Mouse (Mus musculus): ENCODE results near the gene Znhit3.
A peak's percentile ranks its signal among the peaks of the same experiment; 100 is the strongest.

The Znhit3 gene

DNA sequence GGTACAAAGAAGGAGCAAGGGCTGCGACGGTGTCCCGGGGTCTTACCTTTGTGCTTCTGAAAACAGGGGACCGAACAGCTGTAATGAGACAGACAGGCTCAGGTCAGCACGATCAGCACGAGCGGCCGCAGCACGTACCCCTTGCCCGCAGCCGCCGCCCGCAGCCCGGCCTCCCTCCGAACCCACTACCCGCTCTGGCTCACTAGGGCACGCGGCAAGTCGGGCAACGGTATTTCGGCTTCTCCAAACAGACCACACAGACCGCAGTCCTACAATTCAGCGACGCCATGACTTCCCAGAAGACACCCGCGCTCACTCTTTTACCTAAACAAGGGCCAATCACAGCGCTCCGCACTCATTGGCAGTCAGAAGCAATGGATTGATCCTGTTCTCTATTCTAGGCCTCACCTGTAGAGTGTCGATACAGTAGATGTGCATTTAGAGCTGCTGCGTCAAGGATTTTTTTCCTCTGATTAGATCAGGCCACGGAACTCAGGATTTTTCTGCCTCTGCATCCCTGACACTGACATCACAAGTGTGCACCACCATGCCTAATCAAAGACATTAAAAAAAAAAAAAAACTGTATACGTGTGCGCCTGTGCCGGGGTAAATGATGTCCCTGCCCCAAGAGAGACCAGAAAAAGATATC, at the start of gene Znhit3:
Gene Znhit3 (minus strand): TSS at position 314 of the 650 bp plus-strand sequence.
- DNase-seq (ENCODE audit: low spot score in 2 of 2) = peak; percentile 72 to 79

DNA sequence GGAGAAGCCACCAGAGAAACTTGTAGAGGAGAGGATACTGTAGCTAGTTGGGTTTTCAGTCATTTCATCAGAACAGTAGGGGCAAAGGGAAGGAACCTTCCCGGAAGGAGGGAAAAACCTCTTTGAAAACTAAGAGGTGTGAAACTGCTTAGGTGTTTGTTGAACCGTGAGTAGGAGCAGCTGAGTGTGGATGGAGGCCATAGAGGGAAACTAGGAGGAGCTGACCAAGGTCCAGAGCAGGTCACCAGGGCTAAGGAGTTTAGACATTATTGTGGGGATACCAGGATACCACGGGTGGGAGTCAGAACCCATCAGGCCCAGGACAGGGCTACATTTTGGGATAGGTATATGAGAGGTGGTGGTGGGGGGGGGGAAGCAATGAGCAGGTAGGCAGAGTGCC, 47.4 kb upstream of the Znhit3 start:
- DNase-seq (ENCODE audit: low spot score in 2 of 2) = no peak

DNA sequence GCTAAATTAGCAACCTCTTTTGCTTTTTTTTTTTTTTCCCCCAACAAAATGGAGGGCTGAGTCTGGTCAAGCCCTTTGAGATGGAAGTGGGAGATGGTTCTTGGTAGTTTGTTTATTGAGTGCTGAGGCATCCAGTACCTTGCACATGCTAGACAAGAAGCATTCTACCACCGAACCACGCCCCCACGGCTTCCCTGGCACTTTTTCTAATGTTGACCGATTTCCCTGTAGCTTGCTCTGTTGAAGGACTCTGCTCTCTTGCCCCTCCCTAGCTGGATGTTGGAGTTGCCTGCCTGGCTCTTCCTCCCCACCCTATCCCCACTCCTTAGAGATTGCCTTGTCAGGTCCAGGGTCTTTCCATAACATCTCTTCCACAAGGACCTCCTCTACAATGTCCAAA, 46.4 kb upstream of the Znhit3 start:
- DNase-seq (ENCODE audit: low spot score in 2 of 2) = no peak

DNA sequence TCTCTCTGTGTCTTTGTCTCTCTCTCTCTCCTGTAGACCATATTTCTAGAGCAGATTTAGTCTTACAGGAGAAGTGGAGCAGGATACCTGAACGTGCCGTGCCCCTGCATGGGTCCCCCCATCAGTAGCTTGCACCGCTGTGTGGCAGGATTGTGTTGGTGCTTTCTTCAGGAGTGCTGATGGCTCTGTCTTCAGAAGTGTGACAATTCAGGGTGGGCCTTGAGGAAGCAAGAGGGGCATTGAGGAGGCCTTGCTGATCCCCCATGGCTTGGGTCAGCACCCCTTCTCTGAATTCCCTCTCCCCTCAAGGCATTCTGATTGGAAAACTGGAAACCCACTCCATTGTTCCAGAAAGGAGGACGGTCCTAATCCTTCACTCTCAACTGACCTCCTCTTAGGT, 45.4 kb upstream of the Znhit3 start:
- DNase-seq (ENCODE audit: low spot score in 2 of 2) = no peak

DNA sequence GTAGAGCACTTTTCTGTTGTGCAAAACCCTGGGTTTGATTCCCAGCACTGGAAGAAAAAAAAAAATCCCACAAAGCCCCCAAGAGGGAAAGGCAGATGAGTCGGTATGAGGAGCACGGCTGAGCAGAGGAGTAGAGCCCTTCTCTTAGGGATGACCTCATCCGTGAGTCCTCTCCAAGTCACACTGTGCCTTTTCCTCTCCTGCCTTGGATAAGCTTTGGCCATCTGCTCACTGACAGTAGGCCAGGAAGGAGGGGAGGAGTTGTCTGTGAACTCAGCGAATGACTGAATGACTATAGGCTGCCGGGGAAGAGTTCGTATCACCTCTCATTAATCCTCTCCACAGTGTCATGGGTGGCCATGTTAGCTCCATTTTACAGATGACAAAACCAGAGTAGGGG, 44.6 kb upstream of the Znhit3 start:
- no peak for DNase-seq (ENCODE audit: low spot score in 2 of 2)

DNA sequence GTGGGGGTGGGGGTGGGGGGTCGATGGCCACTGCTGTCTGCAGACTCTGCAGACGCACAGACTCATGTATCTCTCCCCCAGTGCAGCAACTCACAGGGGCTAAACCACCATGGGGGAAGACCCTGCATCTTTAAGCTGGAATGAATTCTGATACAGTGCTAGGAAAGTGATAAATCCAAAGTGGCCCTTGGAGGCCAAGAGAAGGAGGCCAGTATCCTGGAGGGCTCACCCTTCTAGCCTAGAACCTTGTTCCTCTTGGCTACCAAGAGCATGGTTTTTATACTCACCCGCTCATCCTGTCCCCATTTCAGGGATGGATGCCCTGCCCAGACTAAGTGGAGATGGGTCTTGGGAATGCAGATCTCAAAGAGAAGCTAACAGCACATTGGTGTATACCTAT, 44.1 kb upstream of the Znhit3 start:
- DNase-seq (ENCODE audit: low spot score in 2 of 2) = no peak

DNA sequence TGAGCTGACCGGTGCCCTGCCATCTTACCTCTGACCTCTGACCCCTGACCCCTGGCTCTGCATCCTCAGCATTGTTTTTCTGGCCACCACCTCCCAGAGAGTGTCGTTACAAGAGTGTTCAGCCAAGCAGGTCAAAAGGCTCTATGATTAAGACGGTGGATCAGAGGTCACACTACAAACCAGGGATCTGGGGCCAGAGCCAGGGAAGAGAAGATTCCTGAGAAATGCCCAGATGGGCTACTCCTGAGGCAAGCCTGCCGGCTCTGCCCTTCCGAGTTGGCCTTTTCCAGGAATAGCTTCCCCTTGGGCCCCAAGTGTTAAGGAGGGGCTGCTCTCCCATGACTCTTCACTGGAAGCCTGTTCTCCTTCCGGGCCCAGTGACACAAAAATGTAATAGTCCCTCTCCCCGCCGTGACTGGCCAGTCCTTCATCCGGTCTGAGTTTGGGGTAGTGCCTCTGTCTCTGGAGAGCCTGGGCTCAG, 43.6 kb upstream of the Znhit3 start:
- peak in 1 of 2 experiments; percentile 45 for DNase-seq (ENCODE audit: low spot score in 2 of 2)

DNA sequence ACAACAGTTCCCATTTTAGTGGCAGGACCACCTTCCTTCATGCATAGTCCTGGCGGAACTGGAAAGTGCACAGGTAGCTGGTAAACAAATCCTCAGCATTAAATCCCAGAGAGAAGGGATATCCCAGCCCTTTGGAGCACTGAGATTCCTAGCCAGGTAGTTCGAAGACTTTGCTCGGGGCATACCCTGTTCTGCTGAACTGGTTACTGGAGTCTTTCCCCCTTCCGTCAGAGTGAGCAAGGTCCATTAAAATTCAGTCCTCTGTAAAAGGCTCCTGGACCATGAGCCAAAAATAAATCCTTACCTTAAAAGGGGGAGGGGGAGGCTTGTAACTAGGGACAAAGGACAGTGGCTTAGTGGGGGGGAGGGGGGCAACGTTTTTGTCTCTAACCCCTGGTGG, 43.0 kb upstream of the Znhit3 start:
- DNase-seq (ENCODE audit: low spot score in 2 of 2) = no peak

DNA sequence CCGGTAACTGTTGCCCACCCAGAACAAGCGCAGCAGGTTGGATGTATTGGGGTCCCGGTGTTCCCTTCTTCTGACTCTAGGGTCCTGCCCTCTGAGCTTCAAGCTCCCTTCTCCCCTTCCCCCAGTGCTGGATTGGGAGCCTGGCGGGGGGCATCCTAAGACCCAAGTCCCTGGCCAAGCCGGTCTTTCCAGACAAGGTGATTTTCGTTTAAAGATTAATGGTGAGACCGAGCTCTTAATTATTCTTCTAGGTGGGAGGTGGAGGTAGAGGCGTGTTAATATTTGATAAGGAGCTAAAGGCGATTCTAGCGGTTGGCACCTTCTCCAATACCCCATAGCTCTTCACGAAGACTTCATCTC, 42.1 kb upstream of the Znhit3 start:
- no peak for DNase-seq (ENCODE audit: low spot score in 2 of 2)

DNA sequence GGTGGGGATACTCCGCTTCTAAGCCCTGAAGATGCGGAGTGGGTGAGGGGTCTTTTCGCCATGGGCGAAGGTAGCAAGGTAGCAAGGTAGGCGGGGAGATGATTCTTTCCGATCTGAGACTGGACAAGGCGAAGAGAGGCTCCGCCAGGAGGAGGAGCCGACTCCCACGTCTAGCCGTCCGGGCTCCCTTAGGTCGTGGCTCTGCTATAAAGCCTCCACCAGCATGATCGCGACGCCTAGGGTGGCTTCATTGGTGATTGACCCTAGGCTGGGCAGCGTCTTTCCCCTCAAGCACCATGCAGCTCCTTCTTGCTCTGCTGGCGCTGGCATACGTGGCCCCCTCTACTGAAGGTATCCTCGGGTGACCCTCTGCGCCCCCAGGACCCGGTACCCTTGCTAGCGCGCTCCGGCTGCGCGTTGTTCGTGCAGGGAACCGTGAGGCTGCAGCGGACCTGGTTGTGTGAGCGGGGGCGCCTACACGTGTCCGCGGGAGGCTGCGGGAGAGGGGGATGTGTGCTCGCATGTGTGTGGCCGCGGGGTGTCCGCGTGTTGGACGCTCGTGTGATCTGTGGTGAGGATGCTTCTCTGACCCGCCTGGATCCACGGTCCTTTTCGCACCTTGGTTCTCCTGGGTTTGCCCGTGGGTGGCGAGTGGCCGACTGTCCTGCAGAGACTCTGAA, 41.6 kb upstream of the Znhit3 start, which contains the start of gene Car4:
Gene Car4 (plus strand): TSS at position 196 of the 680 bp plus-strand sequence.
- DNase-seq (ENCODE audit: low spot score in 2 of 2) = no peak

DNA sequence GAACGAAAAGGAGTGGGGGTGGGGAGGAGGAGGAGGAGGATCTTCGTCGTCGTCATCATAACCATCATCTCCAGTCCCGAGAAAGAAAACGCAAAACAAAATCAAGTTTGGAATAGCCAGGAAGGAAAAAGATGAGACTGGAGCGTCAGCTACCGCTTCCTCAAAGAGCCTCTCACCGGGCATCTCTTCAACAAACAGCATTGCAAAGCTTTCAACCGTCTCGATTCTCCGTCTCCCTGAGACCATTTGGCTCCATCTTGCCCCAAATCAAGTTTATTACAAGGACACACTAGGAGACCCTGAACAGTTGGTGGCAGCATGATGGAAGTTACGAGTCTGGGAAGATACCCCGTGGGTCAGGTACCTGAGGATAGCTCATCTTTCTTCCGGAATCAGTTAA, 41.0 kb upstream of the Znhit3 start:
- DNase-seq (ENCODE audit: low spot score in 2 of 2) = no peak

DNA sequence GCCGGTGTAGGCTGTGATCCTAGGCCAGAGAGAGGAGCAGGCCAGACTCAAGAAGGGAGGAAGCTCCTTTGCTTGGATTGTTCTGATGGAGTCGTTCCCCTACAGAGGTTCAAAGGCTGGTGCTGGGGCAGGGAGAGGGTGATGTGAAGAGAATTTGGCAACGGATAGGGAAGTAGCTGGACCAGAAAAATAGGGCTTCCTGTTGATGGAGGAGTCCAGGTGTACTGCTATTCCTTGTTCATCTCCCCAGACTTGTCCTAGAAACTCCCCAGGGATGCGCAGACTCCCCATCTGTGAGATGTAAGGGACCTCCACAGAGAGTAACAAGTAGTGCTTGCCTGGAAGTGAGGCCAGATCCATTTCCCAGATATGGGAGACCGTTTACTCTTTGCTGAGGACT, 40.2 kb upstream of the Znhit3 start:
- no peak for DNase-seq (ENCODE audit: low spot score in 2 of 2)

DNA sequence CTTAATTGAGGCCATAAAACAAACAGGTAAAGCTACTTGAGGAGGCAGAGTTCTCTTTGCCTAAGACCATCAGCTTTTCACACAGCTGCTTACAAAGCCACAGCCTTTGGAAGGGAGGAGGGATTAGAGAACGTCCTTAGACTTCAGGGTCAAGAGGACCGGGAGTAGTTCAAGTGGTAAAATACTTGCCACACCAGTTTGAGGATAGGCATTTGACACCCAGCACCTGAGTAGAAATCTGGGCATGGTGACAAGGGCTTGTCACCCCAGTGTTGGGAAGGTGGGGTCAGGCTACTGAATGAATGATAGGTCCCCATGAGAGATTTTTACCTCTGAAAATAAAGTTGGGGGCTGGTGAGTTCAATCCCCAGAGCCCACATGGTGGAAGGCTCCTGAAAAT, 36.4 kb upstream of the Znhit3 start:
- no peak for DNase-seq (ENCODE audit: low spot score in 2 of 2)

DNA sequence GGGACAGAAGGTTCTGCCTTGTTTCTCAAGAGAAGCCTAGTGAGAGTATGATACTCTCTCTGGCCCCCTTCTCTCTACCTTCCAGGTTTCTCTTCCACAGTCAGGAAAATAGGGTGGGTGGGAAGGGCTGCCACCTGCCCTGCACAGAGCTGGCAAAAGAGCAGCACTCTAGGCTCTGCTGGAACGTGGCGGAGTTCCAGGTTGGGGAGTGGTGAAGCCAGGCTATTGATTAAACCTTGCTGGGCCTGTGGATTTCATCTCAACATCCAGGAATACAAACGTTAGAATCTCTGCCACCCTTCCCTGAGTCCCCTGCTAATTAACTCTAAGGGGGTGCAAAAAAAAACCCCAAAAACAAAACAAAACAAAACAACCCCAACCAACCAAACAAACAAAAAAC, 32.4 kb upstream of the Znhit3 start:
- DNase-seq (ENCODE audit: low spot score in 2 of 2) = no peak

DNA sequence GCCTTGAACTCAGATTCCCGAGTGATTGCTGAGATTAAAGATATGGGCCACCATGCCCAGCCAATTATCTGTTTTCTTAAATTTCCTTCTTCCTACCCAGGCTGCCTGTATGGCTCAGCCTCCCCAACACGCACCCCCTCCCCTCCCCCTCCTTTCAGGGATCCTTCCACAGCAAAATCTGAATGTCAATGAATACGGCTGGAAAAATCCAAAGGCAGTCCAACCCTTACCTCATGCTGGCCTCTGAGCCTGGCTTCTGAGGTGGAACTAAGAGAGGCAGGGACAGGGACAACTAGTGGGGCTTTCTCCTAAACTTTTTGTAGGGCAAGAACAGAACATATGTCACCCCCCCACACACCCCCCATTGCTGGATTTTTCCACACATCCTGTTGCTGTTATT, 31.9 kb upstream of the Znhit3 start:
- no peak for DNase-seq (ENCODE audit: low spot score in 2 of 2)

DNA sequence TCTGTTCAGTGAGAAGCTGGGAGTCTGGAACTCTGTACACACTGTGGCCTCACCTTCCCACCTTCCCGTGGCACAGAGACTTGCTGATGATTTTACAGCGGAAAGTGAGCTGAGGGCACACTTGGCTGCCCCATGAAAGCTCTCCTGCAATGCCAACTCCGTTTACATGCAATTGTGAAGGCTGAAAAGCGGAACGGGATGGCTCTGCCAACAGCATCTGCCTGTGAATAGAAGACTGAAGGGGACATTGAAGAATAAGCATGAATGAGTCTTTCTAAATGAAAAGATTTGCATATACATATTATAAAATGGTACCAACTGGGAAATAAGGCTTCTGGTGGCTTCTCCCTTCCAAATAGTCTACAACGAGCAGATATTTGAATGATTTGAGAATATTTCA, 31.0 kb upstream of the Znhit3 start:
- no peak for DNase-seq (ENCODE audit: low spot score in 2 of 2)

DNA sequence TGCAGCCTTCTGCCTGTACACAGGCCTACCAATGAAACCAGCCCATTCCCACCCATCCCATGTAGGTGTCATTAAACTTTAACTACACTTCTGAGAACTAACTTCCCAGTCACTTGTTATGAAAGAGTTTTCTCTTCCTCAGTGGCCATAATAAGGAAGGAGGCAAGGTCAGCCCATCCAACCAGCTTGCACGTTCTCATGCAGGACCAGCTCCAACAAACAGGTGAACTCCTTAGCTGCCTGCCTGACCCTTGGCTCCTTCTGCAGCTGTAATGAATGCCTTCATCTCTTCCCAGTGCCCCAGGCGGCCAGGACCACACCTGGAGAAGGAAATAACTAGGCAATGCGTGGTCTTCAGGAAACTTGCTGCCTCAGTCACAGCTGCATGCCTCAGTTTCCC, 29.7 kb upstream of the Znhit3 start:
- DNase-seq (ENCODE audit: low spot score in 2 of 2) = no peak

DNA sequence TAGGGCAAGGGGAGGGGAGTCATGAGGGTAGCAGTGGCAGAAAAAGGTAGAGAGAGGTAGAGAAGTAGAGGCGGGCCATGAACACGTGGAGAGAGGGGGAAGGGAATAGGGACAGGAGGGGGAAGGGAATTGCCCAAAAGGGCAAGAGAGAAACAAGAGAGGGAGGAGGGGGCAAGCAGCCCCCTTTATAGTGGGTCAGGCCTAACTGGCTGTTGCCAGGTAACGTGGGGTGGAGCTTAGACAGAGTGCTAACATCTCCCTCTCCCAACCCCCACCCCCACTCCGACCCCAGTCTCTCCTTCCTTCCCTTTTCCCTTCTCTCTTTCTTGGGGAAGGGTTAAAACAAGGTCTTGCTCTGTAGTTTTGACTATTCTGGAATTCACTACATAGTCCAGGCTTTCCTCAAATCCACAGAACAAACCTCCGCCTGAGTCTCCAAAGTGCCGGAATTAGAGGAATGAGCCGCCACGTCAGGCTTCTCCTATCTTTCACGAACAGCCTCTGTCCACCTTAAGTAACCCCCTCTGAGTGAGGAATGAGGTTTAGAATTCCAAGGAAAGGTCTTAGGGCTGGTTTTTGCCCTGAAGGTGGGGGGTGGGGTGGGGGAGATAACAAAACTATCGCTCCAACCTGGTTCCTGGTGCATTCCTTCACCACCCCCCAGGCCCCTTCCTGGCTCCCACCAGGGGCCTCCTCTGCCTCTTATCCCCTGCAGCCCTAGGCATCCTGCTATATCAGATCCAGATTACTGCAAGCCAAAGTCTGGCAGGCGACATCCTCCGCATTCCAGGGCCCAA, 28.7 kb upstream of the Znhit3 start:
- DNase-seq (ENCODE audit: low spot score in 2 of 2) = peak in 1 of 2 experiments; percentile 8

DNA sequence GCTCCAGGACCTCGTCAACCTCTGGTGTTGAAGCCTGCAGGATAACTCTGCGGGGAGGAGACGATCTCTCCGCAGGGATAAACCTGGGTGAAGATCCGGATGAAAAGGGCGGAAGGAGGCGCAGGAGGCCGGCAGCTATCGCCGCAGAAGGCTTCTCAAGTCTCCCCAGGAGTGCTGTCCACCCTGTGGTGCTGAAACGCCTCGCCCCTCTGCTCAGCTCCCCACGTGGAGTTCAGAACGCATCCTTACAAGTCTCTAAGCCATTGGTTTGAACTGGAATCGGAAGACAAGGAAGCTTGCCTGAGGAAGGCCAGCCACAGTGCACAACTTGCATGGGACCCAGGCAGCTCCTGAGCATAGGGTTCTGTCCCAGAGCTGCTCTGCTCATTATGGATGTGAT, 27.8 kb upstream of the Znhit3 start:
- peak; percentile 20 to 30 for DNase-seq (ENCODE audit: low spot score in 2 of 2)

DNA sequence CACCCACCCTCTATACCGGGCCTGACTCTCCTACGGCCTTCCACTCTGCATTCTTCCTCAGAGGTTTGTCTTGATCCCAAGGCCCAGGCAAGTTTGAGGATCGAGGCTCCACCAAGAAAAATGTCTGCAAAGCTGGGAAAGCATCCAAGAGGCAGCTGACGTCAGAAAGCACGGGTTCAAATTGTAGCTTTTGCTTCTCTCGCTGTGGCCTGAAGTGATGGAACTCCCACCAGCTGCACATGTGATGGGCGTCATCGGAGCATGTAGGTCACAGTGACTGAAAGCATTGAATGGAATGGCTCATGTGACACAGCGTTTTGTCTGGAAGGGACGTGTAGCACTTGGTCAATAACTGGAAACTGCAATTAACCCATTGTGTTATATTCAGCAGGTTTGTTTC, 24.0 kb upstream of the Znhit3 start:
- no peak for DNase-seq (ENCODE audit: low spot score in 2 of 2)

DNA sequence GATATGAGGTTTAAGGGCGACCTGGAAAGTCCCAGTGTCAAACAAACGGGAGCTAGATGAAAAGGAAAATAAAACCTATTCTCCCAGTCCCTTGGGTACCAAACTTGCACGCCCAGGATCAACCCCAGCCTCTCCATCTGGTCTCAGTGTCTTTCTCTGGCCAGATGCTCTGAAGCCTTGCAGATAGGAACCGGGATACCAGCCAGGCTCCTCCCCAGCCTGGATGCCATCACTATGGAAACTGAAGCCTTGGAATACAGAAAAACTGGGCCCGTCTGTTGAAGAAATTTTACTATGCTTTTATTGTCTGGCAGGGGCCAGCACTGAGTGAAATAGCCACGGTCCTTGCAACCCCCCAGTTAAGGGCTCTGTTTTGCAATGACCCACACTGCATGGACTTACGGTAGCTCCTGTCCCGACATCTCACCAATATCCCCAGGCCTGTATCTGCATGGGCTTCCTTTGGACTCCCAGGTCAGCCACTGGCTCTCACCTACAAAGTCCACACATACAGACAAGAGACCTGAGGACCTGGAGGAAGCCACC, 23.4 kb upstream of the Znhit3 start:
- DNase-seq (ENCODE audit: low spot score in 2 of 2) = no peak

DNA sequence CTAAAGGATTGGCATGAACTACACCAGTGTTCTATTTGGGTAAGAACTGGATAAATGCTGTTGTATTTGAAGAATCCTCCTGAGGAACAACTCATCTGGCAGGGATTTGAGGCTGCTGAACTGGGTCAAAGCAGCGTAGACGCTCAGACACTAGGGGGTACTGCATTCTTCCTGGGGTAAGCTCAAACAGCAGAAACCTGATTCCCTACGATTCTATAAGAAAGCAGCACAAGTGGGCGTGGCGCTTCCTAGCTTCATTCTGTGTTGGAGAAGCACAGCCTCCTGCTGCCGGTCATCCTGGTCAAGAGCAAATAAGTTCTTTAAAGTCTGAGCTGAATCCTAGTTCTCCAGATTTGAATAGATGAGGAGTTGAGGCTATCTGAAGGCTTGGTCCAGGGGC, 16.1 kb upstream of the Znhit3 start:
- no peak for DNase-seq (ENCODE audit: low spot score in 2 of 2)

DNA sequence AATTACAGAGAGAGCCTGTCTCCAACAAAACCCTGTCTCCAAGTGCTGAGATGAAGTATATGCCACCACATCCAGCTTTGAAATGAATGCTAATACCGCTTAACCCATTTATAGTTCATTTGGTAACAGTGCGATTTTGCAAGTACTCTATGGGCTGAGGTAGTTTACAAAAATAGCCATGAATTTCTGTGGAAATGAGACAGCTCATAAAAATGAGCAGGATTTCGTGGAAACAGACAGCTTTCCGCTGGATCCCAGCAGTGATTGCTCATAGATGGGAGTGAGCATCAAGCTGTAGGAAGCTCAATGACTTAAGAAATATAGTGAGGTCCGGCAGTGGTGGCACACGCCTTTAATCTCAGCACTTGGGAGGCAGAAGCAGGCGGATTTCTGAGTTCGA, 4.8 kb upstream of the Znhit3 start:
- no peak for DNase-seq (ENCODE audit: low spot score in 2 of 2)

All from urinary bladder, postnatal 36 days (tissue).